Mouse (Mus musculus): Measurements from ENCODE around the gene Exoc2.

GRCm38 (mm10) chr13:31004458-31004857 lies 30.6 kb upstream of the Exoc2 start:
- TF ChIP-seq CTCF (IDR thresholded peaks at IDR 0.05; ENCODE audit: low read depth, low read length) = no peak
- no peak for TF ChIP-seq POLR2A (IDR thresholded peaks at IDR 0.05; ENCODE audit: extremely low read depth, insufficient read depth, low read length)
